Mouse (Mus musculus) left cerebral cortex, postnatal 36 days (tissue): ENCODE data around the gene Tgm4. TPM values are rescaled to one million over a fixed set of nuclear protein-coding genes. Genes with fewer than 3 reads are reported as not detected.

Experiments used
- DNase-seq, 2 experiments: peaks; one replicate each; pipeline ENCODE4 v3.0.0; 2021 to 2022; ENCODE audit warnings: low spot score in 2 of 2, mixed read lengths in 1 of 2
- intact Hi-C: fragments of 180-260 bp; cut with DNase I; formaldehyde crosslinking; loops from one replicate; pipeline ENCODE4 v1.15.1; 2025
- total RNA-seq, 2 experiments: library from RNA; stranded (reverse); gene quantifications; 2 replicates each; pipeline ENCODE4 v1.2.3; 2021

Gene Tgm4
- 1 to 10 TPM in 1 of 2 experiments, under 1 TPM in 1; 0.54 to 2.9 TPM for total RNA-seq

DNA sequence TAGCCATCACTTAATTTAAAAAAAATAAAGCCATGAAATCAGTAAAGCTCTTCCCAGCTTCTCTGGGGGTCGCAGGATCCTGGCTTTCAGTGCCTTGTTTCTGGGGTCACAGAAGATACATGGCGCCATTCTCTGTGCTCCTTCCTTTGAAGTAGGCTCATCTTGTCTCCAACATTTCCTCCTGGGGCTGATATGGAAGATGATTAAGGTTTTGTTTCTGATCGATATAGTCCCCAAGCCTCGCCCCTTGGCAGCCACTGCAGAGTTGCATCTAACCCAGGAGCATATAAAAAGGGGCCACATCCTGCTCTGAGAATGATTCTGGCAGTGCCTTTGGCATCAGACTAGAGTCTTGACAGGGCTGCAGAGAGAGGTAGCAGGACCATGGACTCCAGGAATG is at the start of gene Tgm4:
Gene Tgm4, plus strand, starts transcription at position 301 of the 400 bp plus-strand sequence.
- no peak for DNase-seq
- intact Hi-C loops: no loop called here

DNA sequence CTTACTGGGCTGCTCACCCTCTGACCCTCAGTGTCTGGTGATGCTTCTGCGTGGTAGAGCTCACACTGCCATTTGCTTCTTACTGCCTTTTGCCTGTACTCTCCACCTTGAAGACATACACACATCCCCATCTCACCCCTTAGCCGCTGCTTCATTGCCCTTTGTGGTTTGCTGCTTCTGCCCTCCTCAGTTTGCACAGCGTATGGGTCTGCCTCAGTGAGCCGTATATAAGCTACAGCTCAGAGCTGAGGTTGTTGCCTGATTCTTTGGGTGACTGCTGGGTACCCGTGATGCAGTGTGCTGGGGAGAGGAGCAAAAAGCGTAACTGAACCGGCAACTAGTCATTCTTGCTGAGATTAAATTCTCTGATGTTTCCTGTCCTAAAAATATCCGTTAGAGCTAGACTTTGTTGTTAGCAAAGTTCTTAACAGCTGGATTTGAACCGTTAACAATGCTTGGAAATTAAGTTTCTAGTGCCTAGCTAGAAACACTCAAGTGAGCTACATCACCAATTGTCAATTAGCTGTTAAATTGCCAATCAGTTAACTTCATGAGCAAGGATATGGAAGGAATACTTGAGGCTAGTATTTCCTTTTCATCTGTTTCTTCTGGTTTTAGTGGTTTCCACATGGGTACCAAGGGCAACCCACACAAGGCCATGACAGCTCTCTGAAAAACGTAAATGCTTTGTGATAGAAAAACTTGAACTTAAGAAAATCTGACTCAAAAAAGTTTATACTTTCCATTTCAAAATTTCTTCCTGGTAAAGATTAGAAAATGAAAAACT is 35.9 kb upstream of the Tgm4 start:
- DNase-seq: no peak
- intact Hi-C loops: no loop called here

DNA sequence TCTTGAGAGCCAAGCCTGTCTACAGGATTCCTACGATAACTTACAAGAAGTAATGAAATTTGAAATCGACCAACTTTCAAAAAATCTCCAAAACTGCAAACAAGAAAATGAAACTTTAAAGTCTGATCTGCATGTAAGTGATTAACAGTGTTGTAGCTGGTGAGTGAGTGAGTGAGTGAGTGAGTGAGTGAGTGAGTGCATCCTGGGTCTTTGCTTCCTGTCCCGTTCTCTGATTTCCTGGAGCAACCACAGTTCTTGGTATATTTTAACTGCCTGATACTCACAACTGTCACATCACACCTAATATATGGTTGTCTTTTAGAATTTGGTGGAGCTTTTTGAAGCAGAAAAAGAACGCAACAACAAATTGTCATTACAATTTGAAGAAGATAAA is 35.3 kb upstream of the Tgm4 start:
- intact Hi-C loops: no loop called here
- no peak for DNase-seq

DNA sequence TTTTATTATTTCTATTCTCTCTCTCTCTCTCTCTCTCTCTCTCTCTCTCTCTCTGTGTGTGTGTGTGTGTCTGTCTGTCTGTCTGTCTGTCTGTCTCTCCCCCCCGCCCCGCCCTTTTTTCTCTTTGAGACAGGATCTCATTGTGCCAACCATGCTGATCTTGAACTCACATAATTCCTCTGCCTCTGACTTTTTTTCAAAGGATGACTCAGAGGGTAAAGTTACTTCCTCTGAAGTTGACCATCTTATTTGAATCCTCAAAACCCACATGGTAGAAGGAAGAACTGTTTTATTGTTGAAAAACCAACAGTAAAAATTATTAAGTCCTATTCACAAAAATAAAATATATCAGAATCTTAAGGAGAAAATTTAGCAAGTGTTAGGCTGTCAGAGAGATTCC is 29.8 kb upstream of the Tgm4 start:
- DNase-seq: no peak
- intact Hi-C loops: no loop called here

DNA sequence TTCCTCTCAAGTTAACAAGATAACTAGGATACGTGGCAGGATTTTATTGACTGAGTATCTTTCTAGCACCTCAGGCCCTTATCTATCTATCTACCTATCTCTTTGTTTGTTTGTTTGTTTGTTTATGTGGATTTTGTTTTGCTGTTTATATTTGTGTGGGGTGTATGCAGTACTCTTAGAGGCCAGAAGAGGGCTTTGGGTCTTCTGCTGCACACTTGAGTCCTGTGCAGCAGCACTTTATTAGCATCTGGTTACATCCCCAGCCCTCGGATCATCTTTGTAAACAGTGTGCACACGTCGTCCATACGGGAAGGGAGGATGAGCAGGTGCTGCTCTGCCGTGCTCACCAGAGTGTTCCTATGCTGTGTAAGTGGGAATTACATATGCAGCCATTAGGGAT is 28.5 kb upstream of the Tgm4 start:
- intact Hi-C loops: no loop called here
- no peak for DNase-seq

GRCm38 (mm10) chr9:123020995-123021631 is 13.4 kb upstream of the Tgm4 start, which contains the start of gene Tmem42:
Gene Tmem42 (plus strand): TSS chr9:123021326.
- peak; percentile 89 to 91 for DNase-seq
- intact Hi-C loops: loop anchor here (2.0 to 5.0 kb wide), 2 partner anchors 69 to 92 kb away; partner anchors contain the start of genes 1110059G10Rik, Exosc7, Kif15 and Zdhhc3

GRCm38 (mm10) chr9:123021636-123022379 is 12.7 kb upstream of the Tgm4 start:
- intact Hi-C loops: loop anchor here (2.0 to 5.0 kb wide), 2 partner anchors 70 to 91 kb away; partner anchors contain the start of genes 1110059G10Rik, Exosc7, Kif15 and Zdhhc3
- DNase-seq: peak; percentile 16 to 18

- intact Hi-C loops: loop anchor here (5.0 kb wide), 1 partner anchor 72 kb away; the partner anchor contains the start of genes 1110059G10Rik and Kif15
- no peak for DNase-seq
These were observed 10.3 kb upstream of the Tgm4 start for GRCm38 (mm10) chr9:123024201-123024600.

- no peak for DNase-seq
- intact Hi-C loops: no loop called here
These were observed 2.9 kb upstream of the Tgm4 start for GRCm38 (mm10) chr9:123031496-123032246.

GRCm38 (mm10) chr9:123047665-123048064 is 13.1 kb downstream of the Tgm4 start:
- intact Hi-C loops: no loop called here
- DNase-seq: no peak

GRCm38 (mm10) chr9:123058724-123059292 is 24.3 kb downstream of the Tgm4 start:
- intact Hi-C loops: no loop called here
- no peak for DNase-seq

DNA sequence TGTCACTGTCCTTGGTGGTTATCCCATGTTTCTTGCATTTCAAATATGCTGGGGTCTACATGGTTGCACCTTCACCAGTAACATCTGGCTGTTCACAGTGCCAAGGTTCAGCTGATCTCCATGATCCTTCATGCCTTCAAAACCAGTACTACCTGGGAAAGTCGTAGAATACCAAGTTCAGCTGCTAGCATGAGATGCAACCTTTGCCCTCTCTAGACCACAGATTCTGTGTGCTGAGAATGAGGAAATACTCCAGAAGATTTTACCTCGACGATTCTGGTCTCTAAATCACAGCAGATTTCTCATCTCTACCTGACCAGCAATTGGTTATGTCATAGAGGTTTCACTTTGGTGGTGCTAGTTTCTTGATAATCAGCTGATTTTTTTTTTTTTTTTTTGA is 25.6 kb downstream of the Tgm4 start:
- intact Hi-C loops: no loop called here
- no peak for DNase-seq

GRCm38 (mm10) chr9:123079149-123079548 is 44.6 kb downstream of the Tgm4 start:
- intact Hi-C loops: no loop called here

DNA sequence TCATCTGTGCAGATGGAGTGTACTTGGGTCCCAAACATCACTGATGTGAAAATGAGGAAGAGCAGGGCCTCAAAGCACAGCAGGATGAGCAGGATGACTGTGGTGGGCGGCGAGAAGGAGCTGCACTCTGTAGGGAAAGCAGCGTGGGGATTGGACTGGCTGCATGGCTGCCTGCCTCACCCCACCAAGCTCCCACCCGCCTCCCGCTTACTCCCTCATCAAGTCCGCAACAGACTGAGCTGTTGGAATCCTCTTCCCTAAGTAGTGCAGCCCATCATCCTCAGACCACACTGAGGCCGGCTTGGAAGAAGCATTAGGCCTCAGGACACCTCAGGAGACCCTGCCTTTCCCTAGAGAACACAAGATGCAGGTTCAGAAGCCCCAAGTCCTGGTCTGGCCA is 45.8 kb downstream of the Tgm4 start:
- DNase-seq: peak in 1 of 2 experiments; percentile 9
- intact Hi-C loops: no loop called here

More at GRCm38 (mm10) chr9:123079149-123079548, 44.6 kb downstream of the Tgm4 start:
- no peak for DNase-seq

DNA sequence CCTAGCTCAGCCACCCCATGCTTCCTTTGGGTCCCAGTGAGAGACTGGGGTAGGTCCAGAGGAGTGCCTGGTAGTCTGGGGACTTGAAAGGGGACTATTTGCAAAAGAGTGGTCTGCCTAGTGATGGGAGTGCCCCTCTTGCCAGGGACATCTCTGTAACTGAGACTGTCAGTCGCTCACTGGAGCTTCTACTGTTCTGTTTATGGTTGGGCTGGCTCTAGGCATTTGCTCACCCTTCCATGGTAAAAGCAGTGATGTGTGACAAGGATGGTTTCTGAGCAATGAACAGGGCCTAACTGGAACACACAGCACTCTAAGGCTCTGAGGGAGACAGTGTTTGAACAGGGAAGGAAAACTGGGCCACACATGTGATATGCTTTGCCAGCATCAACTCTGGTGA is 46.3 kb downstream of the Tgm4 start:
- intact Hi-C loops: no loop called here
- DNase-seq: no peak

GRCm38 (mm10) chr9:123085373-123085772 is 50.8 kb downstream of the Tgm4 start:
- DNase-seq: no peak
- intact Hi-C loops: no loop called here

DNA sequence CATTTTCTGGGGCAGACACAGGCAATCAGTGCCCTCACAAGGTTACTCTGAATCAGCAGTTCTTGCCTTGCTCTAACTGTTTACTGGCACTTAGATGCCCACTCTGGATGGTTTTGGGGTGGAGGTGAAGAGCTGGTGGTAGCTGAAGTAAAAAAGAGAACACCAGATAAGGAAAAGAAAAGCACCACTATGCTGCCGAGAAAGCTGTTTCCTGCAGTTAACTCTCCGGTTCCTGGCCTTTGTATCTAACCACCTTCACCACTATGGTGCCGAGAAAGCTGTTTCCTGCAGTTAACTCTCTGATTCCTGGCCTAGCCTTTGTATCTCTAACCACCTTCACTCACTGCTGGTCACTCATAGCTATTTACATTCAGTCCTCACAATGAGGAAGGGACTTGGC is 53.0 kb downstream of the Tgm4 start:
- no peak for DNase-seq
- intact Hi-C loops: no loop called here

DNA sequence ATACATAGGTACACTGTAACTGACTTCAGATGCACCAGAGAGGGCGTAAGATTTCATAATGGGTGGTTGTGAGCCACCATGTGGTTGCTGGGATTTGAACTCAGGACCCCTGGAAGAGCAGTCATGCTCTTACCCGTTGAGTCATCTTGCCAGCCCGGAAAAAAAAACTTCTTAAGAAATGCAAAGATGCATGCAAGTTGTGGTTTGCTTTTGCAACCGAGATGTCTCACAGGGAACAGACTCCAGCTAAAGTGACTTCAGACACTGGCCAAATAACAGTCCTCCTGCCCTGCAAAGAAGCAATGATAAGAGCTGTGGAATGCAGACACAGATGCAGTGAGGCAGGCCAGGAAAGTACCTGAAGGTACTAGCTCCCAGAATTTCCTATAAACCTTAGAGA is 56.3 kb downstream of the Tgm4 start:
- intact Hi-C loops: no loop called here
- no peak for DNase-seq
